Mouse (Mus musculus) megakaryocyte-erythroid progenitor cell, adult 5-6 weeks (primary cell): ENCODE results near the gene Slc38a2. TPM values are rescaled to one million over a fixed set of nuclear protein-coding genes. Genes with fewer than 3 reads are reported as not detected.

Experiments
- ATAC-seq: replicated peaks from 2 replicates; pipeline ENCODE4 v1.8.0; 2016; ENCODE audit warnings: mild to moderate bottlenecking, inconsistent platforms; ENCODE audit not compliant: severe bottlenecking, poor library complexity, low FRiP score, low TSS enrichment
- total RNA-seq, 2 experiments: library from RNA; stranded (forward) in 1 of 2; stranded (reverse) in 1 of 2; fragments of 200-1000, 215-1000 nt in 1 of 2; fragments of >200 nt in 1 of 2; fragmentation: Nextera tagmentation in 1 of 2; gene quantifications; 2 replicates each; pipeline ENCODE4 v1.2.3; 2014 to 2017

The Slc38a2 gene
- total RNA-seq, 2 experiments from 2014 or later = 75.3 to 86.9 TPM

- no peak for ATAC-seq
These were observed 20.4 kb downstream of the Slc38a2 start for GRCm38 (mm10) chr15:96678871-96679773.

- no peak for ATAC-seq
These were observed 23.0 kb downstream of the Slc38a2 start for GRCm38 (mm10) chr15:96676518-96676917.

GRCm38 (mm10) chr15:96675744-96676143 lies 23.8 kb downstream of the Slc38a2 start:
- ATAC-seq = no peak

- 0 out of 2 replicates have a peak, but pooled peaks have one; percentile 49 for ATAC-seq
These were observed 24.5 kb downstream of the Slc38a2 start for GRCm38 (mm10) chr15:96675055-96675454.

- ATAC-seq = no peak
These were observed 25.4 kb downstream of the Slc38a2 start for GRCm38 (mm10) chr15:96674089-96674488.

GRCm38 (mm10) chr15:96669721-96670120 lies 29.8 kb downstream of the Slc38a2 start:
- ATAC-seq = no peak

- peak; percentile 91 for ATAC-seq
These were observed 32.9 kb downstream of the Slc38a2 start for GRCm38 (mm10) chr15:96666663-96667062.

- ATAC-seq = peak; percentile 88
These were observed 33.6 kb downstream of the Slc38a2 start for GRCm38 (mm10) chr15:96665889-96666288.

- no peak for ATAC-seq
These were observed 38.9 kb downstream of the Slc38a2 start for GRCm38 (mm10) chr15:96660590-96661141.

- ATAC-seq = no peak
These were observed 41.3 kb downstream of the Slc38a2 start for GRCm38 (mm10) chr15:96658275-96658602.

GRCm38 (mm10) chr15:96657576-96658274 lies 41.8 kb downstream of the Slc38a2 start:
- no peak for ATAC-seq

GRCm38 (mm10) chr15:96655514-96655913 lies 44.0 kb downstream of the Slc38a2 start:
- ATAC-seq = peak; percentile 59

GRCm38 (mm10) chr15:96654714-96655113 lies 44.8 kb downstream of the Slc38a2 start:
- ATAC-seq = peak; percentile 88

- no peak for ATAC-seq
These were observed 46.5 kb downstream of the Slc38a2 start for GRCm38 (mm10) chr15:96653011-96653410.

- ATAC-seq = no peak
These were observed 47.0 kb downstream of the Slc38a2 start for GRCm38 (mm10) chr15:96652531-96652930.

- ATAC-seq = no peak
These were observed 52.2 kb downstream of the Slc38a2 start for GRCm38 (mm10) chr15:96647376-96647775.

- ATAC-seq = peak; percentile 55
These were observed 56.8 kb downstream of the Slc38a2 start, which contains the start of gene Slc38a1 for GRCm38 (mm10) chr15:96642436-96643405. Slc38a1 (minus strand) TSS chr15:96642913.

GRCm38 (mm10) chr15:96641821-96642435 lies 57.6 kb downstream of the Slc38a2 start:
- ATAC-seq = peak; percentile 19
